Mouse (Mus musculus) olfactory bulb, adult 2 months (tissue): ENCODE measurements around the gene Stat5a. TPM values are rescaled to one million over a fixed set of nuclear protein-coding genes. Genes with fewer than 3 reads are reported as not detected.

Experiments
- H3K27ac ChIP-seq: fragments of 200-500 bp; 2 replicates; pipeline ENCODE4 v1.5.1; 2012; ENCODE audit warnings: low read depth, low read length; ENCODE audit not compliant: insufficient read depth
- H3K4me1 ChIP-seq: fragments of 200-500 bp; 2 replicates; pipeline ENCODE4 v1.6.1; 2012; ENCODE audit warnings: low read length; ENCODE audit not compliant: control insufficient read depth, insufficient read depth
- H3K4me3 ChIP-seq: fragments of 200-500 bp; 2 replicates; pipeline ENCODE4 v1.5.1; 2012; ENCODE audit warnings: mild to moderate bottlenecking, low read depth, low read length, moderate library complexity; ENCODE audit not compliant: insufficient read depth
- CTCF ChIP-seq: fragments of 200-500 bp; IDR thresholded peaks from 2 replicates; pipeline ENCODE4 v1.5.1; 2012; ENCODE audit warnings: low read depth, mild to moderate bottlenecking, low read length, moderate library complexity; ENCODE audit not compliant: insufficient read depth
- POLR2A ChIP-seq: fragments of 200-500 bp; IDR thresholded peaks from 2 replicates; pipeline ENCODE4 v1.6.1; 2012; ENCODE audit warnings: mild to moderate bottlenecking, low read depth, low read length, moderate library complexity; ENCODE audit not compliant: insufficient read depth
- WGBS: fragments of 180-500 bp; shearing (Covaris S2); methylation state at CpG from one replicate; pipeline ENCODE4 v1.1.7; 2018; 5-methylcytosine and 5-hydroxymethylcytosine counted together
- polyA plus RNA-seq: library from polyadenylated mRNA; stranded (reverse); fragments of >200 nt; gene quantifications from 2 replicates; pipeline ENCODE4 v1.2.4, GENCODE M21; 2012; ENCODE audit warnings: low replicate concordance; ENCODE audit not compliant: missing spikeins, insufficient read depth, insufficient read length

Stat5a gene
- polyA plus RNA-seq, 1 experiment, result not detected

DNA sequence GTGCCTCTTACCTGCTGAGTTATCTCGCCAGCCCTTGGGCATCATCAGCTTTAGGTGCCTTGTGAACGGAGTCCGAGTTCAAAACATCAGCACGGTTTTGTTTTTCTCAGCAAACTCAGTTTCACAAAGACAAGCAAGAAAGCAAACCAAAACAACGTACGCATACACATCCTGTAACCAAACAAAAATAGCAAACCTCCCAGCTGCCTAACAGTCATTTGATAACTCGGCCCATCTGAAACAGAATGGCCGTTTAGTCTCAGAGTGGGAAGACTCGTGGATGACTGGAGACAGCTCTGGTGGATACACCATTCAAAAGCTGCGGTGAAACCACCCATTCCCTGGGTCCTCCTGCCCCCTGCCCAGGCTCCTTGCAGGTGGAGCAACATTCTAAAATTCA is 27.8 kb upstream of the Stat5a start:
- WGBS, result 48% methylated on average over 10 of the region's 10 CpGs
- TF ChIP-seq CTCF (no peak), POLR2A (no peak)
- peaks cover 39% of the 10 kb centered on the region for H3K4me1 ChIP-seq
- H3K27ac ChIP-seq, result no peak overlapping the region
- no peak overlapping the region for H3K4me3 ChIP-seq

DNA sequence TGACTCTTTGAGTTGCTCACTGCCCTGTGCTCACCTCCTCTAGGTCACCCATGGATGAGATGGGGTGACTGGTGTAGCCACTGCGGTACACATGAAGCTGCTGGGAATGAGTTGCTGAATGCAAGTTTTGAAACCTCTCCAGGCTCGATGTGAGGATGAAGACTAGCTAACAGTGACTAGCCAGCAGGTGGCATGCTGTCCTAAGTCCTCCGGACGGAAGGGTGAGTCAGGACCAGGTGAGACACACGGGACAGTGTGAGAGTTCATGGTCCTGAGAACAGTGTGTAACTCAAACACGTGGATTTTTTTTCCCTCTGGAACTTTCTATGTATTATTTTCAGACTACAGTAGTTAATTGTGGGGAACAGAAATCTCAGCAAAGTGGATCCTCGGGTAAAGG is 25.7 kb upstream of the Stat5a start:
- TF ChIP-seq POLR2A, result no peak
- TF ChIP-seq CTCF, result no peak
- Histone ChIP-seq H3K27ac (no peak overlapping the region), H3K4me3 (no peak overlapping the region), H3K4me1 (peaks cover 27% of the 10 kb centered on the region)
- 70% methylated on average over 7 of the region's 7 CpGs for WGBS

DNA sequence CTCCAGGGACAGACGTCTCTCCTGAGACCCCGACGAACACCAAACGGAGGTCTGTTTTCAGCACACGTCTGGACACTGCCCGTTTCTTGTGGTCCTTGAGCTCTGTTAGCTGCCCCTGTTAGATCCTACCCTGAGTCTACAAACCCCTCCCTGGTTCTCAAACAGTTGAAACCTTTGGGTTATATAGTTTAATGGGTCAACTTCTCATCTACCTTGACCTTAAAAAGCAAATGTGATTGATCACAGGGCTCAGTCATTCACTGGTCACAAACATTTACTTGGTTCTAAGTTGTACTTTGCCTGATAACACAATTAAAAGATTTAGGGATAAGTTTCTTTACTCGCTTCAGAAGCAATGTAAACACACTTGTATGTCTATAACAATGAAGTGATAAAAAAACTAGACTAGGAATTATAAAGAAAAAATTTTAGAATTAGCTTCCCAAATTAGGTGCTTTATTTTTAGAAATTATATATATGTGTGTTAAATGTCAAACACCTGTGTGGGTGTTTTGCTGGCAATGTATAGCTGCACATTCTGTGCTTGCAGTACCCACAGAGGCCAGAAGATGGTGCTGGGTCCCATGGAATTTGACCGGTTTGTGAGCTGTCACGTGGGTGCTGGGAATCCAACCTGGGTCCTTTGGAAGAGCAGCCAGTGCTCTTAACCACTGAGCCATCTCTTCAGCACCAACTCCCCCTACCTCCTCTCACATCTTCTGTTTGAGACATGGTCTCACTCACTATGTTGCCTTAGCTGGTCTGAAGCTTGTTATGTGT is 22.0 kb upstream of the Stat5a start:
- Histone ChIP-seq H3K4me1 (peaks cover 9% of the 10 kb centered on the region), H3K27ac (no peak overlapping the region), H3K4me3 (no peak overlapping the region)
- 86% methylated on average over 9 of the region's 9 CpGs for WGBS
- TF ChIP-seq CTCF (0 out of 2 replicates have a peak, but pooled peaks have one; percentile 34), POLR2A (no peak)

DNA sequence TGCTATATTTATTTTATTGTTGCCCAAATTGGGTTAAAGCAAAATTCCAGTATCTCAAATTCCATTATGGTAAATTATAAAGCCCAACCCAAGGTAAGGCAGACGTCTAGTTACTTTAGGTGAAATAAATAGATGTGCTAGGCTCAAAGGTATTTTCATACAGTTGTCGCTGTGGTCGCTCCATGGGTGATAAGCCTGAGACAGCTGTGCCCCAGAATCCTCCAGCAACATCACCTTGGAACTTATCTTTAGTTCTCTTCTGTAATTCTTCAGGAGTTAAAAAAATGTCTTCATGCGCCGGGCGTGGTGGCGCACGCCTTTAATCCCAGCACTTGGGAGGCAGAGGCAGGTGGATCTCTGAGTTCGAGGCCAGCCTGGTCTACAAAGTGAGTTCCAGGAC is 20.3 kb upstream of the Stat5a start:
- TF ChIP-seq POLR2A, result no peak
- TF ChIP-seq CTCF, result no peak
- WGBS, result 97% methylated on average over 9 of the region's 9 CpGs
- H3K4me3 ChIP-seq, result no peak overlapping the region

DNA sequence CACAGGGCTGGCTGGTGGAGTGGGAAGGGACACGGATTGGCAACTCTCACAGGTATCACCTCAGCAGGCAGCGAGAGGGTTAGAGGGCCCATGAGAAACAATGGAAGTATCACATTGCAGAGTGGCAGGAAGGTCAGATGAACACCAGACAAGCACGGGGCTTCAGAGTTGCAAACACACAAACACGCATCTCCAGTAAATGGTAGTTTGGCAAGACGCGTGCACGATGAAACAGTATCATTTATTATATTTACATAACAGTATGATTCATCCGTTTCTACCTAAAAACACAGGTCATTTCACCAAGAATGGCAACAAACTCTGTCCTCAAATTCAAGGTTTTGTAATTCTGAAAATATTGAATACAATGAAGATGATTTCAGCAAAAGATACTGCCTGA is 19.6 kb upstream of the Stat5a start:
- H3K27ac ChIP-seq, result no peak overlapping the region
- TF ChIP-seq CTCF (no peak), POLR2A (no peak)
- WGBS, result 60% methylated on average over 8 of the region's 8 CpGs
- H3K4me1 ChIP-seq, result peaks cover 7% of the 10 kb centered on the region; the same call in 1 of the 2 replicates
- H3K4me3 ChIP-seq, result no peak overlapping the region

More for the DNA sequence above, 20.3 kb upstream of the Stat5a start:
- no peak overlapping the region for H3K27ac ChIP-seq
- H3K4me1 ChIP-seq, result peaks cover 7% of the 10 kb centered on the region; the same call in 1 of the 2 replicates

DNA sequence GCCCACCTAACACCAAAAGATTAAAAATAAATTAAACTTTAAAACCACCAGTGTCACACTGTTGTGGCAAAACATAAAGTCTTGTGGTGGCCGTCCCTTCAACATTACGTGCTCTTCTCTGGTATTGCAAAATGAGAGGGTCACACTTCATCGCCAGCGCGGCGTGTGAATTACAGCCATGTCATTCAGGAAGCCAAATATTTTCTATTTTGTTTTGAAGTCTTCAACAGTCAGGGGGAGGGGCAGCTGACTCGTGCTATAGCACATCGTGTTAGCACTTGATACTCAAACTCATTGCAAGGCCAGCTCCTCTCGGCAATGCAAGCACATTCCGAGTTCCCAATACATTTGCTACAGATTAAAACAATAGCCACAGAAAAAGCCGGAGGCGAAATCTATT is 18.3 kb upstream of the Stat5a start:
- Histone ChIP-seq H3K27ac (no peak overlapping the region), H3K4me1 (peaks cover 13% of the 10 kb centered on the region; the same call in 1 of the 2 replicates), H3K4me3 (no peak overlapping the region)
- TF ChIP-seq CTCF (no peak), POLR2A (no peak)
- 70% methylated on average over 12 of the region's 12 CpGs for WGBS

DNA sequence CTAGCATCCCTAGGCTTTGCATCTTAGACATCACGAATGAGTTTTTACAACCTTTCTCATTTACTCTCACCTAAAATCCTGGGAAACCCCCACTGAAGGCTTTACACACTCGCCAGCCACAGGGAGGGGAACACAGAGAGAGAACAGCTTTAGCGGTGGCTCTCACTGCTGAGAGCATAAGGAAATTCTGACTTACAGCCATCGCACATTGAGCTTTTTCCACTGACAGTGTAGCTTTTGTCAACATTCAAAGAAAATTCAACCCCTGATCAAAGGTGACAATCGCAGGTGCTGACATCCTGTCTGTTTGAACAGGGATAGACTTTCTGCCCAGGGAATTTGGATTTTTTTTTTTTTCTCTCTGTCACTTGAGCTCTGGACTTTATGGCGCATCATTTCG is 17.1 kb upstream of the Stat5a start:
- Histone ChIP-seq H3K4me1 (peaks cover 14% of the 10 kb centered on the region; the same call in 1 of the 2 replicates), H3K27ac (peak overlapping the region; percentile 35; the same call in 1 of the 2 replicates), H3K4me3 (no peak overlapping the region)
- TF ChIP-seq CTCF, result no peak
- TF ChIP-seq POLR2A, result no peak
- 71% methylated on average over 7 of the region's 7 CpGs for WGBS

DNA sequence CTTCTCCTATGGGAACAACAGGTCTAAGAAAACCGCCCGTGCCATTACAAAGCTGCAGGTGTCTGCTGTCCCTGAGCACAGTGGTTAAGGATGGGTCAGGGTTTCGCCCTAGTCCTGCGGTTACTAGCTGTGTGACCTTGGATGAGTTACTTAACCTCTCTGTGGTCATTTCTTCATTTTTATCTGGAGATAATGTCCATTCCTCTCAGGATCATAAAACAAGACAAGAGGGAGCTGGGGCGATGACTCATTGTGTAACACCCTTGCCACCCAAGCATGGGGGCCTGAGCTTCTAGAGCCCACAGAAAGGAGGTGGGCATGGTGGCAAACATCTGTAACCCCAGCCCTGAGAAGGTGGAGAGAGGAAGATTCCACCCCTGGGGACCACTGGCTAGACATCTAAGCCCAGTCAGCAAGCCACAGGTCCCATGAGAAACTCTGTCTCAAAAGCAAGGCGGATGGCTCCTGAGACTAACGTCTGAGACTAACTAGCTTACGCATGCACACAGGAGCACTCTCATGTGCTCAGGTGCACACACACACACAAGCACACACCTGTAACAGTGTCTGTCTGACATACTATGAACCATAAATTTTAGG is 16.0 kb upstream of the Stat5a start:
- Histone ChIP-seq H3K27ac (no peak overlapping the region), H3K4me1 (peaks cover 16% of the 10 kb centered on the region; the same call in 1 of the 2 replicates), H3K4me3 (no peak overlapping the region)
- 95% methylated on average over 8 of the region's 8 CpGs for WGBS
- no peak for TF ChIP-seq CTCF
- no peak for TF ChIP-seq POLR2A

DNA sequence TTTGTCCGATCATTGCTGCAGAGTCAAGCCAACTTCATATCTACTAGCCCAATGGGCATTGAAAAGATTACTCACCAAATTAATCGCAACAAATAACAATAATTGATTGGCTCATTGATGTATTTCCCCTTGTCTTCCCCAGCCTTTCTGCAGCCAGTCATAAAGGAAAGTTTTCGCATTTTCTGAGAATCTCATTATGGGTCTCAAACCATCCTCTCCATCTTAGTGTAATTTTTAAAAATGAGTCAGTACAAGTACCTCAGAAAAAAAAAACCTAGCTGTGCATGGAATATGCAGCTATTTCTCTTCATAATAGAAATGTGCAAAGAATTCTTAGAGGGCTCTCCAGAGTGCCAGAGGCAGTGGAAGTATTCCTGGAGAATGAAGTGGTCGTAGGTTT is 15.0 kb upstream of the Stat5a start:
- TF ChIP-seq POLR2A (no peak), CTCF (no peak)
- H3K27ac ChIP-seq, result no peak overlapping the region
- H3K4me3 ChIP-seq, result no peak overlapping the region
- WGBS, result 82% methylated on average over 4 of the region's 4 CpGs
- peaks cover 16% of the 10 kb centered on the region; the same call in 1 of the 2 replicates for H3K4me1 ChIP-seq

DNA sequence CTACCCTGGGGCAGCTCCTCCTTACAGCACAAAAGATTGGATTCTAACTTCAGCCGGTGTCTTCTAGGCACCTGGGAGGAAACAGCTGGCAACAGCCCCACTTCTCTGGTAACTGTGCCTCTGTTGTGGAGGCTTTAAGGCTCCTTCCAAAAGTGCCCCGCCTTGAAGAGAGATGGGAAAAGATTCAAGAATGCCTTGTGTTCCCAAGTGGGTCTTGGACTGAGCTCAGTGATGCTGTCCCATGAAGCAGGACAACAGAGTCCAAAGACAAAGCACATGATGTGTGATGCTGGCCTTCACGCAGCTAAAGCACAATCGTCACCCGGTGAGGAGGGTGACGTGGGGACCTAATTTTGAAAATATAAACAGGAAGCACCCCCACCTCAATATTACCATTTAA is 13.4 kb upstream of the Stat5a start:
- H3K4me1 ChIP-seq, result peaks cover 14% of the 10 kb centered on the region
- no peak overlapping the region for H3K27ac ChIP-seq
- H3K4me3 ChIP-seq, result no peak overlapping the region
- 67% methylated on average over 6 of the region's 6 CpGs for WGBS
- TF ChIP-seq CTCF (no peak), POLR2A (no peak)
